Mouse (Mus musculus) brain, embryonic 18.5 days (tissue): ENCODE results near the gene Il31ra.

Source experiments
- DNase-seq: peaks from one replicate; pipeline ENCODE4 v3.0.0-alpha.2; 2012; ENCODE audit warnings: low read depth, low spot score

Gene Il31ra

GRCm38 (mm10) chr13:112569606-112570005 is 24.6 kb downstream of the Il31ra start:
- no peak for DNase-seq

DNA sequence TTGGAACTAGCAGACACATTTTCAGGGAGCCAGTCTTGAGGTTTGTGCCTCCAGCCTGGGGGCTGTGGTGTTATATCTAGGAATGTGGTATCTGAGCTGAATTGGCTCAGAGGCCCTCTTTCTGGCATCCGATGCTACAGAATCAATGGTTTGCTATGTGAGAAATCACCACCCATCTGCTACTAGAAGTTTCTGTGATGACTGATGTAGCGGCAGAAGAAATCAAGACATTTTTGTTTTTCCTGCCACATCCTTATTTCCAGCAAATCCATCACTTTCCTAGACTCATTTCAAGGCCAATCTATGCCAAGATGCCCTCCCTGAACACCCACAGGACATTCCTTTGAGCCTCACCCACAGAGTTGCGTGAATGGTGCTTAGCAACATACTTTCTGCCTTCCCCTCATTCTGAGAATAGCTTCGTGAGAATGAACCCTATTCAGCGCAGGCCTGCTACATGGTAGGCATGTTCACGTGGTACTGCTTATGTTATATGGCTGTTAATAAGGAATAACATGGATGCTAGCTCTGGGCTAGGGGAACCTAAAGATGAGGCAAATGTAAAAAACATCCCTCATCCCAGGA is 33.5 kb downstream of the Il31ra start:
- no peak for DNase-seq

DNA sequence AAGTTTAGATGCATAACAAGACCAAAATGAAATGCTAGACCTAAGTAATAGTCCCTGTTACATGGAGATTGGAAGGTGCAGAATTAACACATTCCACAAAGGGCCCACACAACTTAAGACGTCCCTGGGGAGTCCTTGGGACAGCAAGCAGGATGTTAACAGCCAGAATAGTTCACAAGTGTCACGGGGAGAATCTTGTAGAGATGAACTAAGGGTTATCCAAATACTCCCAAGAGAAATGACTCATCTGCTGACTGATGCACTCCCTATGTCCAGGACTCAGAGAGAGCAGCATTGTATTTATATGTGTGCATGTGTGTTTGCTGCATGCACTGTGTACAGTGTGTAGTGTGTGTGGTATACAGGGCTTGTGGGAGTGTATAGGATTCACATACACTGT is 37.7 kb downstream of the Il31ra start:
- DNase-seq = no peak

- no peak for DNase-seq
These were observed 40.9 kb downstream of the Il31ra start for GRCm38 (mm10) chr13:112553304-112553703.

- DNase-seq = no peak
These were observed 42.3 kb downstream of the Il31ra start for GRCm38 (mm10) chr13:112551641-112552548.

- DNase-seq = no peak
These were observed 52.8 kb downstream of the Il31ra start for GRCm38 (mm10) chr13:112541223-112541975.

DNA sequence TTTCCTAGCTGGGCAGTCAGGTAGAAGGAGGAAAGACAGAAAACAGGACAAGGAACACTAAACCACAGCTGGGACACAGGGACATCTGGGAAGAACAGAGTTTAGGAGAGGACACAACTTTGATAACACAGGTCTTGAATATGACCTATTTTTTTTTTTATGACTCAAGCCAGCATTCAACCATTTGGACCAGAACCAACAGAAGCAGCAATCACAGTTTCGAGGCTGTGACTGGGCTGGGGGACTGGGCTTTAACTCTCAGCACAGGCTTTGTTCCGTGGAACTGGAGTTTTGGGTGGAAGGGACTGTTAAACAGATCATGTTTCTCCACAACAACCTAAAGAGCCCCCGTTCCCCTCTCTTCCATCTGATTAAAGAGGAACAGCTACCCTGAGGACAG is 53.5 kb downstream of the Il31ra start:
- no peak for DNase-seq

DNA sequence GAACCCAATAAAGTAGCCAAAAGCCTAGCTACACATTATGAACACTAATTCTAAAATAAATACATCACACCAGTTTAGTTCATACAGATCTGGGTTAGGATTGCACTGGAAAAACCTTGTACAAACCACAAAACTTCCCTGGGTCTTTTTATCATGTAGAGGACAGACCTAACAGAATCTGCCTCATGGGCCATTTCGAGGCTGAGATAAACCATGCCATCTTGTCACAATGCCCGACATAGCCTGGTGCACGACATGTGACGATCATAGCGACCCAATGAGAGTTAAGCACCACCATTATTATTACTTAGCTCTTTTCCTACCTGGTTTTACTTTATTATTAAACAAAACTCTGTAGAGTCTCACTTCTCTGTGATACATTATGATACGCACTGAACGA is 57.1 kb downstream of the Il31ra start:
- no peak for DNase-seq

GRCm38 (mm10) chr13:112536611-112537010 is 57.5 kb downstream of the Il31ra start:
- no peak for DNase-seq

- DNase-seq = no peak
These were observed 60.6 kb downstream of the Il31ra start for GRCm38 (mm10) chr13:112533556-112533955.

- no peak for DNase-seq
These were observed 61.9 kb downstream of the Il31ra start for GRCm38 (mm10) chr13:112532235-112532634.

GRCm38 (mm10) chr13:112529893-112530292 is 64.3 kb downstream of the Il31ra start:
- no peak for DNase-seq

DNA sequence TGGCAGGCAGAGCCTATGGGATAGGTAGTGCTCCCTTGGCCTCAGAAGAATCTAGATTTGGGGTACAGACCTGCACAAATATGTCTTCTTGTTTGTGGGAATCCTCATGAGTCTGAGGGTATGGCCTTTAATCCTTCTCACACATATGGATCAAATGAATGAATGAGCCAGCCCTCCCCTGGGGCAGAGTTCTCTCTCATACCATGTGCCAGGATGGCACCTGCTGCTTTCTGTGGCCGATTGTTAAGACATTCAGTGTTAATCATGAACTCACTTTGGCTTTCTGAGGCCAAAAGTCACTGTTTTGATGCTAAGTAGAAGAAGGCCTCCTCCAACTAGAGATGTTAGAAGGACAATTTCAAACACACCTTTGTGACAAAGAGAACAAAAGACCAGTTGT is 67.0 kb downstream of the Il31ra start:
- DNase-seq = no peak

- no peak for DNase-seq
These were observed 70.7 kb downstream of the Il31ra start for GRCm38 (mm10) chr13:112523346-112523970.

- no peak for DNase-seq
These were observed 71.3 kb downstream of the Il31ra start for GRCm38 (mm10) chr13:112522896-112523295.

- no peak for DNase-seq
These were observed 71.9 kb downstream of the Il31ra start for GRCm38 (mm10) chr13:112522261-112522660.

DNA sequence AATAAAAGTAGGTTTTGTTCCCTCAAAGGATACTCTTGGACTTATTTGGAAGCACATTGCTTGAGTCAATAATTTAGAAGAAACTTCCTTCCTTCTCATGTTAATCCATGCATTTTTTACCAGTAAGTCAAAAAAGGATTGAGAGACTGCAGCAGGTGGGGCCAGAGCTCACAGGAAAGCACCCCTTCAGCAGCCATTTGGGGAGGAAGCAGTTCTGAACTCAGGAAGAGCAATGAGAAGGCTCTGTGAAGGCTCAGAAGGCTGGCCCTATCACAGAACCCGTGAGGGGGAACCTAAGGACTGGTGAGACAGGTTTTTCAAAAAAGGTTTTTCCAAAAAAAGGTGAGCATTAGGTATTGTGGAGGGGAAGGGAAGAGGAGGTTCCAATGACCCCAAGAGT is 79.6 kb downstream of the Il31ra start:
- no peak for DNase-seq

- no peak for DNase-seq
These were observed 81.3 kb downstream of the Il31ra start for GRCm38 (mm10) chr13:112512824-112513223.

DNA sequence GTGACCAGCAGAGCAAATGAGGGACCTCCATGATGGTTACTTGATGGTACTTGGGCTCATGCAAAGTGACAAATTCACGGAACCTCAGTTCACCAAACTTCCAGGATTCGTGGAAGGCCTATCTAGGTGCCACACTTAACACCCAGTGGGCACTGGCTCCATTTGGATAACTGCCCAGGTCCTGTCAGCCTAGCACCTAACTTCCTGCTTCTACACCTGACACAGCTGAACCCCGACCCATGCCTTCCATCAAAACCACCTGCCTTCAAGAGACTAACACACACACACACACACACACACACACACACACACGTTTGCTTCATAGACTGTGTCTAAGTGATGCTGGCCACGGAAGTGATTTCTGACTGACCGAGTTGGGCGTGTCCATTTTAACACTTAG is 82.3 kb downstream of the Il31ra start:
- no peak for DNase-seq

GRCm38 (mm10) chr13:112511261-112511660 is 82.9 kb downstream of the Il31ra start:
- DNase-seq = no peak

GRCm38 (mm10) chr13:112510437-112511212 is 83.5 kb downstream of the Il31ra start:
- no peak for DNase-seq
